Mouse (Mus musculus): ENCODE results near the gene Itpr1. TPM values are rescaled to one million over a fixed set of nuclear protein-coding genes. Genes with fewer than 3 reads are reported as not detected.

Gene Itpr1
- polyA plus RNA-seq, 1 experiment from 2014 or later = 16.6 TPM

DNA sequence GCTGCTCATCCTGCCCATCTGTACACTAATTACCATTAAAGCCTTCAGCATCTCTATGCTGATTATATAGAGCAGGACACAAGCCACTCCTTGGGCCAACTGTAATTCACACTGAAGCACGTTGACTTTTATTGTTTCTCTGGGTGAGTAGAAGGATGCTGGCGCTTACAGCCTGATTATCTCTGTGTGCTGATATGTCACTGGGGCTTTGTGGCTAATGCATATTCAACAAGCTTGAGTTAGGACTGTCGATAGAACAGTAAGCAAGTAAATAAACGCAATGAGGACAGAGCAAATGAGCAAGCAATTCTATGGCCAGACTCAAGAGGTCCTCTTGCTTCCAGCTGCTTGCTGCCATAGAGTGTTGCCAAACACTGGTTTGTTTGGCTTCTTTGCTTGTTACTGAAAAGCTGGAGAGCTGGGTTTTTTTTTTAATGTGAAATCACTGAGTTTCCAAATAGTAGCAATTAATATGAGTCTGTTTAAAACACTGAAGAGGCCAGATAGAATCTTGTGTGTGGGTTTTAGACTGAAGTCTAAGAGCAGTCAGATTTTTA, 103.5 kb downstream of the Itpr1 start:
- Histone ChIP-seq H3K27ac (replicated peaks in 1 of 2; ENCODE audit: control insufficient read depth in 1 of 2, insufficient read depth in 1 of 2, low read depth in 2 of 2, low read length in 2 of 2) (no peak overlapping the region), H3K27me3 (ENCODE audit: control insufficient read depth, insufficient read depth, low read length) (no peaks in the 10 kb centered on the region), H3K36me3 (ENCODE audit: control insufficient read depth, insufficient read depth, low read length) (no peaks in the 10 kb centered on the region), H3K9me3 (ENCODE audit: control insufficient read depth, low read length) (no peaks in the 10 kb centered on the region), H3K4me2 (ENCODE audit: low read length) (no peak overlapping the region), H3K4me3 (ENCODE audit: control insufficient read depth in 1 of 2, insufficient read depth in 1 of 2, low read depth in 1 of 2, low read length in 2 of 2) (no peak overlapping the region), H3K9ac (ENCODE audit: low read length) (no peak overlapping the region), H3K4me1 (ENCODE audit: control insufficient read depth in 2 of 2, insufficient read depth in 2 of 2, low read length in 2 of 2) (peaks cover 0 to 3% of the 10 kb centered on the region in 2 experiments; a peak in 1 of 4 replicates)
- whole genome bisulfite sequencing = 64% methylated on average over 4 of the region's 4 CpGs
- no peak for ATAC-seq (ENCODE audit: insufficient number of reproducible peaks, insufficient read depth, low FRiP score, low read depth)

DNA sequence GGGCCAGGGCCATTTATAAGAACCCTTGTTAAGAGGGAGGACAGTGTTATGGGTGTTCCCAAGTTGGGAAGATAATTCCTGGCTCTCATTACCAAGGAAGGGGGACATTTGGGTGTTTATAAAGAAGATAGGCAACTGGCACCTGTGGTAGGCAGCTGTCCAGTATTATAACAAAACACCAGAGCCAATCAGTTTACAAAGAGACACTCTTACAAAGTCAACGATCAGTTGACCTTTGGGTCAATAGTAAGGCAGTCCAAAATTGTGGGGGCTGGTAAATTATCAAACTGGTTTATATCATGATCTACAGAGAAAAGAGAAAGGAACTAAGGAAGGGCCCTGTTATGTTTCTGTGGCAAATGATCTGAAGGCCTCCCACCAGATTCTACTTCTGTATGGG, 104.1 kb downstream of the Itpr1 start:
- WGBS = 79% methylated on average over 1 of the region's 1 CpGs
- H3K27ac ChIP-seq (replicated peaks in 1 of 2; ENCODE audit: control insufficient read depth in 1 of 2, insufficient read depth in 1 of 2, low read depth in 2 of 2, low read length in 2 of 2) = no peak overlapping the region

DNA sequence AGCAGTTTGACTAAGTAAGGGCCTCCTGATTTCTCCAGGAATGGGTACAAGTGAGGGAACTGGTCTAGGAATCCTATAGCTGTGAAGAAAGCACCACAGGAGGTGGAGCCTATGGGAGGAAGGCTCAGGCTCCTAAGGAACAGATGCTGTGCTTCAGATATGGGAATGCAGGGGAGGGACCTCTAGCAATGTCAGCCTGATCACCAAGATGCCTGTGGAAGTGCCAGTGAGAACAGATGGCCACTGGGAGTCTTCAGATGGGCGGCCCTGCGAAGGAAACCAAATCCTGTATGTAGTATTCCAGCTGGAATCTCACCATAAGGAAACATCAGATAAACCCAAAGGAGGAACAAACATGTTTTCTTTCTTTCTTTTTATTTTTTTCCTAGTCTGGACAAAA, 108.8 kb downstream of the Itpr1 start:
- H3K4me2 ChIP-seq (ENCODE audit: low read length) = no peak overlapping the region
- no peak overlapping the region for H3K9ac ChIP-seq (ENCODE audit: low read length)
- H3K4me1 ChIP-seq (ENCODE audit: control insufficient read depth in 2 of 2, insufficient read depth in 2 of 2, low read length in 2 of 2) = peaks cover 8 to 30% of the 10 kb centered on the region in 2 experiments
- no peaks in the 10 kb centered on the region for H3K9me3 ChIP-seq (ENCODE audit: control insufficient read depth, low read length)
- no peaks in the 10 kb centered on the region for H3K27me3 ChIP-seq (ENCODE audit: control insufficient read depth, insufficient read depth, low read length)
- no peaks in the 10 kb centered on the region for H3K36me3 ChIP-seq (ENCODE audit: control insufficient read depth, insufficient read depth, low read length)
- ATAC-seq (ENCODE audit: insufficient number of reproducible peaks, insufficient read depth, low FRiP score, low read depth) = no peak
- H3K27ac ChIP-seq (replicated peaks in 1 of 2; ENCODE audit: control insufficient read depth in 1 of 2, insufficient read depth in 1 of 2, low read depth in 2 of 2, low read length in 2 of 2) = no peak overlapping the region
- no peak overlapping the region for H3K4me3 ChIP-seq (ENCODE audit: control insufficient read depth in 1 of 2, insufficient read depth in 1 of 2, low read depth in 1 of 2, low read length in 2 of 2)
- 67% methylated on average over 2 of the region's 2 CpGs for WGBS

More for the DNA sequence above, 104.1 kb downstream of the Itpr1 start:
- H3K36me3 ChIP-seq (ENCODE audit: control insufficient read depth, insufficient read depth, low read length) = no peaks in the 10 kb centered on the region
- H3K27me3 ChIP-seq (ENCODE audit: control insufficient read depth, insufficient read depth, low read length) = no peaks in the 10 kb centered on the region
- H3K4me3 ChIP-seq (ENCODE audit: control insufficient read depth in 1 of 2, insufficient read depth in 1 of 2, low read depth in 1 of 2, low read length in 2 of 2) = no peak overlapping the region
- no peak overlapping the region for H3K4me2 ChIP-seq (ENCODE audit: low read length)
- H3K9ac ChIP-seq (ENCODE audit: low read length) = no peak overlapping the region
- peaks cover 0 to 8% of the 10 kb centered on the region in 2 experiments; a peak in 1 of 4 replicates for H3K4me1 ChIP-seq (ENCODE audit: control insufficient read depth in 2 of 2, insufficient read depth in 2 of 2, low read length in 2 of 2)
- ATAC-seq (ENCODE audit: insufficient number of reproducible peaks, insufficient read depth, low FRiP score, low read depth) = no peak
- H3K9me3 ChIP-seq (ENCODE audit: control insufficient read depth, low read length) = no peaks in the 10 kb centered on the region

DNA sequence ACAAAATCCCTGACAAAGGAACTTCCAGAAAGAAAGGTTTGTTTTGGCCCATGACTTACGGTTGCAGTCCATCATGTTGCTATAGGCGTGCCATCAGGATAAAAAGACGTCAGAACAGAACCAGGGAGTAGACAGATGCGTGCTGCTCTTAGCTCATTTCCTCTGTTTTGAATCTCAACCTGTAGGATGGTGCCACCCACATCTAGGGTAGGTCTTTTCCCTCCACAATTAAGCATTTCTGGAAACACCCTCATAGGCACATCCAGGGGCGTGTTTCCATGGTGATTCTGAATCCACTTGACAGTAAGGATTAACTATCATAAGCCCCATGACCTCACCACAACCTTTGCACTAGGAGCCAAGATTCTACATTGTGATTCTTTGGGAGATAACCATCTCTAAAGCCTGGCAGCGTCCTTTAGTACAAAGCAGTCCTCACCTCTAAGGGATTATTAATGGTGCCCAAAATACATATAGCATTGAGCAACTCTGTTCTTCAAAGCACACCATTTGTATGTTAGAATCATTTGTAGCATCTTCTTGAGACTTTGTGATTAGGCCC, 111.6 kb downstream of the Itpr1 start:
- WGBS = 72% methylated on average over 6 of the region's 6 CpGs
- no peak overlapping the region for H3K9ac ChIP-seq (ENCODE audit: low read length)
- ATAC-seq (ENCODE audit: insufficient number of reproducible peaks, insufficient read depth, low FRiP score, low read depth) = no peak

GRCm38 (mm10) chr6:108325400-108325799, 112.5 kb downstream of the Itpr1 start:
- Histone ChIP-seq H3K9me3 (ENCODE audit: control insufficient read depth, low read length) (no peaks in the 10 kb centered on the region), H3K27ac (replicated peaks in 1 of 2; ENCODE audit: control insufficient read depth in 1 of 2, insufficient read depth in 1 of 2, low read depth in 2 of 2, low read length in 2 of 2) (no peak overlapping the region), H3K4me3 (ENCODE audit: control insufficient read depth in 1 of 2, insufficient read depth in 1 of 2, low read depth in 1 of 2, low read length in 2 of 2) (no peak overlapping the region), H3K9ac (ENCODE audit: low read length) (no peak overlapping the region), H3K36me3 (ENCODE audit: control insufficient read depth, insufficient read depth, low read length) (no peaks in the 10 kb centered on the region), H3K27me3 (ENCODE audit: control insufficient read depth, insufficient read depth, low read length) (no peaks in the 10 kb centered on the region), H3K4me2 (ENCODE audit: low read length) (peak overlapping the region; percentile 10; the same call in 1 of the 2 replicates), H3K4me1 (ENCODE audit: control insufficient read depth in 2 of 2, insufficient read depth in 2 of 2, low read length in 2 of 2) (peaks cover 15 to 41% of the 10 kb centered on the region in 2 experiments)
- 82% methylated on average over 10 of the region's 10 CpGs for WGBS
- no peak for ATAC-seq (ENCODE audit: insufficient number of reproducible peaks, insufficient read depth, low FRiP score, low read depth)

More for the DNA sequence above, 111.6 kb downstream of the Itpr1 start:
- H3K36me3 ChIP-seq (ENCODE audit: control insufficient read depth, insufficient read depth, low read length) = no peaks in the 10 kb centered on the region
- no peaks in the 10 kb centered on the region for H3K9me3 ChIP-seq (ENCODE audit: control insufficient read depth, low read length)
- no peaks in the 10 kb centered on the region for H3K27me3 ChIP-seq (ENCODE audit: control insufficient read depth, insufficient read depth, low read length)
- no peak overlapping the region for H3K27ac ChIP-seq (replicated peaks in 1 of 2; ENCODE audit: control insufficient read depth in 1 of 2, insufficient read depth in 1 of 2, low read depth in 2 of 2, low read length in 2 of 2)
- H3K4me3 ChIP-seq (ENCODE audit: control insufficient read depth in 1 of 2, insufficient read depth in 1 of 2, low read depth in 1 of 2, low read length in 2 of 2) = no peak overlapping the region
- no peak overlapping the region for H3K4me2 ChIP-seq (ENCODE audit: low read length)
- H3K4me1 ChIP-seq (ENCODE audit: control insufficient read depth in 2 of 2, insufficient read depth in 2 of 2, low read length in 2 of 2) = peaks cover 12 to 37% of the 10 kb centered on the region in 2 experiments

- H3K4me2 ChIP-seq (ENCODE audit: low read length) = peak overlapping the region; percentile 10; the same call in 1 of the 2 replicates
Measured at GRCm38 (mm10) chr6:108325948-108326411, 113.1 kb downstream of the Itpr1 start.

GRCm38 (mm10) chr6:108326751-108327161, 113.9 kb downstream of the Itpr1 start:
- WGBS = 79% methylated on average over 10 of the region's 10 CpGs
- no peak overlapping the region for H3K4me2 ChIP-seq (ENCODE audit: low read length)

More at GRCm38 (mm10) chr6:108325948-108326411, 113.1 kb downstream of the Itpr1 start:
- WGBS = 55% methylated on average over 12 of the region's 12 CpGs
- Histone ChIP-seq H3K9ac (ENCODE audit: low read length) (no peak overlapping the region), H3K4me1 (ENCODE audit: control insufficient read depth in 2 of 2, insufficient read depth in 2 of 2, low read length in 2 of 2) (peaks cover 17 to 42% of the 10 kb centered on the region in 2 experiments), H3K9me3 (ENCODE audit: control insufficient read depth, low read length) (no peaks in the 10 kb centered on the region), H3K27ac (replicated peaks in 1 of 2; ENCODE audit: control insufficient read depth in 1 of 2, insufficient read depth in 1 of 2, low read depth in 2 of 2, low read length in 2 of 2) (peak overlapping the region in 1 of 2 experiments; percentile 35; a peak in 1 of 4 replicates), H3K27me3 (ENCODE audit: control insufficient read depth, insufficient read depth, low read length) (no peaks in the 10 kb centered on the region), H3K4me3 (ENCODE audit: control insufficient read depth in 1 of 2, insufficient read depth in 1 of 2, low read depth in 1 of 2, low read length in 2 of 2) (no peak overlapping the region), H3K36me3 (ENCODE audit: control insufficient read depth, insufficient read depth, low read length) (no peaks in the 10 kb centered on the region)
- no peak; the same call in 1 of the 2 replicates for ATAC-seq (ENCODE audit: insufficient number of reproducible peaks, insufficient read depth, low FRiP score, low read depth)

More at GRCm38 (mm10) chr6:108326751-108327161, 113.9 kb downstream of the Itpr1 start:
- H3K36me3 ChIP-seq (ENCODE audit: control insufficient read depth, insufficient read depth, low read length) = no peaks in the 10 kb centered on the region
- H3K4me1 ChIP-seq (ENCODE audit: control insufficient read depth in 2 of 2, insufficient read depth in 2 of 2, low read length in 2 of 2) = peaks cover 17 to 34% of the 10 kb centered on the region in 2 experiments
- H3K9me3 ChIP-seq (ENCODE audit: control insufficient read depth, low read length) = no peaks in the 10 kb centered on the region
- H3K27ac ChIP-seq (replicated peaks in 1 of 2; ENCODE audit: control insufficient read depth in 1 of 2, insufficient read depth in 1 of 2, low read depth in 2 of 2, low read length in 2 of 2) = peak overlapping the region in 1 of 2 experiments; percentile 35; a peak in 2 of 4 replicates
- no peak for ATAC-seq (ENCODE audit: insufficient number of reproducible peaks, insufficient read depth, low FRiP score, low read depth)
- no peak overlapping the region for H3K9ac ChIP-seq (ENCODE audit: low read length)
- no peaks in the 10 kb centered on the region for H3K27me3 ChIP-seq (ENCODE audit: control insufficient read depth, insufficient read depth, low read length)
- H3K4me3 ChIP-seq (ENCODE audit: control insufficient read depth in 1 of 2, insufficient read depth in 1 of 2, low read depth in 1 of 2, low read length in 2 of 2) = no peak overlapping the region

Data from heart, embryonic 14.5 days (tissue).